Mouse (Mus musculus): ENCODE results near the gene 2010111I01Rik. TPM values are rescaled to one million over a fixed set of nuclear protein-coding genes. Genes with fewer than 3 reads are reported as not detected.
"Not testable (repeated sequence)": the region's sequence is repeated elsewhere in the genome, so short reads cannot be mapped to it uniquely, and the experiment has no call there.

The 2010111I01Rik gene
- polyA plus RNA-seq (2015; fragmentation: Nextera tagmentation; extraction: Ambion mirVana): 93.5 and 96.3 TPM in 2 replicates

- H3K4me3 ChIP-seq (replicated peaks): peak within 1 kb of the TSS; percentile 58
- no peaks in the 10 kb centered on the region for H3K27me3 ChIP-seq (replicated peaks)
- H3K36me3 ChIP-seq: no peaks in the 10 kb centered on the region
- H3K9me3 ChIP-seq: no peaks in the 10 kb centered on the region
- WGBS: 1% methylated on average over 41 of the region's 41 CpGs
- H3K9ac ChIP-seq: peak within 1 kb of the TSS; percentile 52
- ATAC-seq: peak; percentile 99
- no peaks in the 10 kb centered on the region for H3K4me1 ChIP-seq (replicated peaks)
- peak within 1 kb of the TSS; percentile 67 for H3K4me2 ChIP-seq (replicated peaks)
- no peak within 1 kb of the TSS for H3K27ac ChIP-seq
Observed at GRCm38 (mm10) chr13:62964640-62965311, at the start of gene 2010111I01Rik. TSS of gene 2010111I01Rik (plus strand) at chr13:62964893.

- Histone ChIP-seq H3K9me3 (no peaks in the 10 kb centered on the region), H3K4me1 (replicated peaks) (no peaks in the 10 kb centered on the region), H3K27ac (no peak overlapping the region), H3K9ac (no peak overlapping the region), H3K4me2 (replicated peaks) (no peak overlapping the region), H3K4me3 (replicated peaks) (no peak overlapping the region), H3K27me3 (replicated peaks) (no peaks in the 10 kb centered on the region), H3K36me3 (no peaks in the 10 kb centered on the region)
- ATAC-seq: 0 out of 2 replicates have a peak, but pooled peaks have one; percentile 36
- whole genome bisulfite sequencing: 32% methylated on average over 4 of the region's 4 CpGs
Observed at GRCm38 (mm10) chr13:62916675-62917074, 48.0 kb upstream of the 2010111I01Rik start.

DNA sequence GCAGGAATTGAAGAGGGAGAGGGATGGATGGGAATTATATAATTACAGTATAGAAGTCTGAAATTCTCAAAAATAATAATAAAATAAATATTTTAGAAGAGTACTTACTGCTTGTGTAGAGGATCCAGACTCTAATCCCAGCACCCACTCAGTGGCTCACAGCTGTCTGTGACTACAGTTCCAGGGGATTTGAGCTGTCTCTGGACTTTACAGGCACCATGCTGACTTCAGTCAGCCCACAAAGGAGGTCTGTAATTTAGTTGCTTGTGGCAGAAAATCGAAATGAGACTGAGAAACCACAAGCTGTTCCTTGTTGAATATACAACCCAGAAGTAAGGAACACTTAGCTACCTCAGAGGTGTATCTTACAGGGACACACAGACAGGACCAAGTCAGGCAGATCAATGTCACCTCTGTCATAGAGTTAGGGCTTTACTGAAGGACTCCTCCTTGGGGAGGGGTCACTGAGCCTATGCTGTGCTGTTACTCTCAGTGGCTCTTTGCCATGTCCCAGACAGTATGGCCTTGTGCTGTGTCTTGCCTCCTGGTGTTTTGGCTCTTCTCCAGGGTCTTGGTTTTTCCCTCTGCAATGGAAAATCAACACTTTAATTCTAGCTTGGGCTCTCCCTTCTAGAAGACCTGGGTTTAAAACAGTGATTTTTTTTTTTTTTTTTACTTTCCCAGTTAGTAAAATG is 47.1 kb upstream of the 2010111I01Rik start:
- no peak overlapping the region for H3K4me2 ChIP-seq (replicated peaks)
- no peaks in the 10 kb centered on the region for H3K36me3 ChIP-seq
- H3K9me3 ChIP-seq: no peaks in the 10 kb centered on the region
- H3K4me1 ChIP-seq (replicated peaks): no peaks in the 10 kb centered on the region
- no peak overlapping the region for H3K4me3 ChIP-seq (replicated peaks)
- H3K27ac ChIP-seq: no peak overlapping the region
- H3K9ac ChIP-seq: no peak overlapping the region
- WGBS: 56% methylated on average over 1 of the region's 1 CpGs
- 0 out of 2 replicates have a peak, but pooled peaks have one; percentile 58 for ATAC-seq
- no peaks in the 10 kb centered on the region for H3K27me3 ChIP-seq (replicated peaks)

GRCm38 (mm10) chr13:62919647-62920341 is 44.9 kb upstream of the 2010111I01Rik start:
- Histone ChIP-seq H3K27ac (no peak overlapping the region), H3K9ac (no peak overlapping the region), H3K36me3 (no peaks in the 10 kb centered on the region), H3K27me3 (replicated peaks) (no peaks in the 10 kb centered on the region), H3K4me3 (replicated peaks) (no peak overlapping the region), H3K9me3 (no peaks in the 10 kb centered on the region), H3K4me2 (replicated peaks) (no peak overlapping the region), H3K4me1 (replicated peaks) (no peaks in the 10 kb centered on the region)
- 36% methylated on average over 11 of the region's 11 CpGs for WGBS
- ATAC-seq: no peak

DNA sequence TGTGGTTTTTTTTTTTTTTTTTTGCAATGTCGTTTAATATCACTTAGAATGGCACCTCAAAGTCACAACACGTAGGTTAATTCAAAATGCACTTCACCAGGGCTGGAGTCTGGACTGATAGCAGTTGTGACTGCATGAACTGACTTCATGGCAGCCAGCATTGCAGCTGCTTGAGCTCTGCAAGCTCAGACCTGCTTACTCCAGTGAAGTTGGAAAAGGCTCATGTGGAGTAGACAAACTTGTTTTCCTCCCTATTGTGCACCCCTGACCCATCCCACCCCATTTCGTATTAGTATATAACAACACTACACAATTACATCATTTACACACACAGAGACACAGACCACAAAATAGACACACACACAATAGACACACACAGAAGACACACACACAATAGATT is 42.0 kb upstream of the 2010111I01Rik start:
- WGBS: 70% methylated on average over 3 of the region's 3 CpGs
- Histone ChIP-seq H3K9ac (no peak overlapping the region), H3K4me2 (replicated peaks) (no peak overlapping the region), H3K36me3 (no peaks in the 10 kb centered on the region), H3K4me1 (replicated peaks) (no peaks in the 10 kb centered on the region), H3K27ac (no peak overlapping the region), H3K27me3 (replicated peaks) (no peaks in the 10 kb centered on the region), H3K9me3 (no peaks in the 10 kb centered on the region), H3K4me3 (replicated peaks) (no peak overlapping the region)
- no peak for ATAC-seq

DNA sequence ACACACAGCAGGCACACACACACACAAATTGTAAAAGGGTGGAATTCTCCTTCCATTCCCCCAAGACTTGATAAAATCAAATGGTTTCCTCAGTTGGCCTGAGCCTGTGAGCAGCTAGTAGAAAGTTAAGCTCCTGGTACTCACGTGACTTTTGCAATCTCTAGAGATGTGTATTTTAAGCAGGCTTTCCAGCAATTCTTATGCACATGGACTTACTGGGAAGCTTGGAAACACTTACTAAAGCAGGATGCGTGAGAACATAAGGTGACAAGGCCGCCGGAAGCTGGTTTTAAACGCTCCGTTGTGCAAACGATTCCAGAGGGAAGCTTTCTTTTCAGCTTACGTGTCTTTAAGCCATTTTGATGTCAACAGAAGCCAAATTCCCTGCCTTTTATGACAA is 41.5 kb upstream of the 2010111I01Rik start:
- Histone ChIP-seq H3K9me3 (no peaks in the 10 kb centered on the region), H3K4me1 (replicated peaks) (no peaks in the 10 kb centered on the region), H3K27ac (no peak overlapping the region), H3K4me2 (replicated peaks) (no peak overlapping the region), H3K4me3 (replicated peaks) (no peak overlapping the region), H3K9ac (no peak overlapping the region), H3K27me3 (replicated peaks) (no peaks in the 10 kb centered on the region), H3K36me3 (no peaks in the 10 kb centered on the region)
- ATAC-seq: no peak
- 60% methylated on average over 8 of the region's 8 CpGs for WGBS

- Histone ChIP-seq H3K9ac (no peak overlapping the region), H3K36me3 (no peaks in the 10 kb centered on the region), H3K9me3 (no peaks in the 10 kb centered on the region), H3K27me3 (replicated peaks) (no peaks in the 10 kb centered on the region), H3K4me2 (replicated peaks) (no peak overlapping the region), H3K27ac (no peak overlapping the region), H3K4me3 (replicated peaks) (no peak overlapping the region), H3K4me1 (replicated peaks) (no peaks in the 10 kb centered on the region)
- WGBS: 75% methylated on average over 1 of the region's 1 CpGs
- no peak for ATAC-seq
Observed at GRCm38 (mm10) chr13:62926479-62926878, 38.2 kb upstream of the 2010111I01Rik start.

GRCm38 (mm10) chr13:62927470-62927869 is 37.2 kb upstream of the 2010111I01Rik start:
- no peak overlapping the region for H3K4me2 ChIP-seq (replicated peaks)
- no peaks in the 10 kb centered on the region for H3K4me1 ChIP-seq (replicated peaks)
- H3K27ac ChIP-seq: no peak overlapping the region
- H3K9me3 ChIP-seq: no peaks in the 10 kb centered on the region
- whole genome bisulfite sequencing: 84% methylated on average over 1 of the region's 1 CpGs
- no peaks in the 10 kb centered on the region for H3K27me3 ChIP-seq (replicated peaks)
- H3K4me3 ChIP-seq (replicated peaks): no peak overlapping the region
- no peak overlapping the region for H3K9ac ChIP-seq
- no peaks in the 10 kb centered on the region for H3K36me3 ChIP-seq
- ATAC-seq: no peak

GRCm38 (mm10) chr13:62929144-62929543 is 35.5 kb upstream of the 2010111I01Rik start:
- 98% methylated on average over 3 of the region's 3 CpGs for WGBS
- H3K27me3 ChIP-seq (replicated peaks); H3K36me3 ChIP-seq; H3K4me2 ChIP-seq (replicated peaks); H3K9me3 ChIP-seq; H3K9ac ChIP-seq; ATAC-seq; H3K27ac ChIP-seq; H3K4me1 ChIP-seq (replicated peaks); H3K4me3 ChIP-seq (replicated peaks): not testable (repeated sequence)

- H3K27me3 ChIP-seq (replicated peaks): no peaks in the 10 kb centered on the region
- 49% methylated on average over 9 of the region's 9 CpGs for WGBS
- H3K9ac ChIP-seq: no peak overlapping the region
- no peak for ATAC-seq
- H3K4me2 ChIP-seq (replicated peaks): no peak overlapping the region
- no peaks in the 10 kb centered on the region for H3K4me1 ChIP-seq (replicated peaks)
- H3K4me3 ChIP-seq (replicated peaks): no peak overlapping the region
- H3K9me3 ChIP-seq: no peaks in the 10 kb centered on the region
- H3K27ac ChIP-seq: no peak overlapping the region
- H3K36me3 ChIP-seq: no peaks in the 10 kb centered on the region
Observed at GRCm38 (mm10) chr13:62929766-62930389, 34.8 kb upstream of the 2010111I01Rik start.

DNA sequence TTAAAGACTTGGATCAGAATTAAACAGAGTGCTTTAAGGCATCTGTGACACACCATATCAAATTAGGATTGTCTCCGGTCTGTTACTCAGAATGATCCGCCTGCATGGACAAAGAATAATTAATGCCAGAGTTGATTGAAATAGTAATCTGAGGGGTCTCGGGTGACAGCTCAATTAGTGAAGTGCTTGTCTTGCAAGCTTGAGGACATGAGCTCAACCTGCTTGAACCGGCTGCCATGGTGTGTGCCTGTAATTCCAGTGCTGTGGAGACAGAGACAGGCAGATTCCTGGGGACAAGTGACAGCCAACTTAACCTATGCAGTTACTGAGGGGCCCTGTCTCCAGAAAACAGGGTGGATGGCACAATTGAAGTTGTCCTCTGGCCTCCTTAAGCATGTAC is 32.2 kb upstream of the 2010111I01Rik start:
- Histone ChIP-seq H3K4me3 (replicated peaks) (no peak overlapping the region), H3K36me3 (no peaks in the 10 kb centered on the region), H3K9me3 (no peaks in the 10 kb centered on the region), H3K4me2 (replicated peaks) (no peak overlapping the region), H3K27ac (no peak overlapping the region), H3K4me1 (replicated peaks) (no peaks in the 10 kb centered on the region), H3K9ac (no peak overlapping the region), H3K27me3 (replicated peaks) (no peaks in the 10 kb centered on the region)
- no peak for ATAC-seq
- 84% methylated on average over 4 of the region's 4 CpGs for whole genome bisulfite sequencing

DNA sequence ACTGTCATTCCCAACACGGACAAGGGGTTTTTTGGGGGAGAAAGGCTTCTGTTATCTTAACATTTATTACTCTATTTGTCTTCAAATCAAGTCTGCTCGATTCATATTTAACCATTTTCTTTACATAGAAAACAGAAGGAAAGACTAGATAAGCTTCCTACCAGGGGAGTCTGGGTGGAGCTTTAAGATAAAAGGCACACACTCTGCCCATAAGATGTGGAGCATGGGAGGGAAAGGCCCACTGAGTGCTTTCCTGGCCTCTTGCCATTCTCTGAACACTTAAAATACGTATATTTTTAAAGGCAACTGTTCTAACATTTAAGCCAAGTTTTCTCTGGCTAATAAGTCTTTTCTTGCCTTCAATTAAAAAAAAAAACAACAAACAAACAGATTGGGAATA is 25.3 kb upstream of the 2010111I01Rik start:
- H3K27ac ChIP-seq: no peak overlapping the region
- no peak overlapping the region for H3K4me3 ChIP-seq (replicated peaks)
- no peak overlapping the region for H3K4me2 ChIP-seq (replicated peaks)
- no peaks in the 10 kb centered on the region for H3K9me3 ChIP-seq
- WGBS: 39% methylated on average over 3 of the region's 3 CpGs
- H3K36me3 ChIP-seq: no peaks in the 10 kb centered on the region
- H3K4me1 ChIP-seq (replicated peaks): 0 out of 2 replicates have a peak, but pooled peaks cover 2% of the 10 kb centered on the region
- no peak for ATAC-seq
- no peaks in the 10 kb centered on the region for H3K27me3 ChIP-seq (replicated peaks)
- H3K9ac ChIP-seq: no peak overlapping the region
